Mouse (Mus musculus) ES-E14 (cell line): ENCODE data around the gene Lsm3.

Source experiments
- CHD2 ChIP-seq: IDR thresholded peaks from 2 replicates; pipeline ENCODE4 v1.6.1; 2014; ENCODE audit warnings: mild to moderate bottlenecking, low read depth, low read length, inconsistent platforms
- HCFC1 ChIP-seq: IDR thresholded peaks from 2 replicates; pipeline ENCODE4 v1.6.1; 2012; ENCODE audit warnings: low read length, inconsistent platforms, borderline replicate concordance; ENCODE audit not compliant: insufficient read depth
- MAFK ChIP-seq: IDR thresholded peaks from 2 replicates; pipeline ENCODE4 v1.6.1; 2014; ENCODE audit warnings: mild to moderate bottlenecking, low read depth, low read length, inconsistent platforms; ENCODE audit not compliant: insufficient read depth
- ZNF384 ChIP-seq: IDR thresholded peaks from 2 replicates; pipeline ENCODE4 v1.6.1; 2012; ENCODE audit warnings: low read depth, low read length, inconsistent platforms

GRCm38 (mm10) chr6:91559371-91559770 lies 43.6 kb downstream of the Lsm3 start:
- TF ChIP-seq CHD2 (no peak), HCFC1 (no peak), ZNF384 (no peak), MAFK (no peak)
